Mouse (Mus musculus): ENCODE data around the gene Tmem52b.

DNA sequence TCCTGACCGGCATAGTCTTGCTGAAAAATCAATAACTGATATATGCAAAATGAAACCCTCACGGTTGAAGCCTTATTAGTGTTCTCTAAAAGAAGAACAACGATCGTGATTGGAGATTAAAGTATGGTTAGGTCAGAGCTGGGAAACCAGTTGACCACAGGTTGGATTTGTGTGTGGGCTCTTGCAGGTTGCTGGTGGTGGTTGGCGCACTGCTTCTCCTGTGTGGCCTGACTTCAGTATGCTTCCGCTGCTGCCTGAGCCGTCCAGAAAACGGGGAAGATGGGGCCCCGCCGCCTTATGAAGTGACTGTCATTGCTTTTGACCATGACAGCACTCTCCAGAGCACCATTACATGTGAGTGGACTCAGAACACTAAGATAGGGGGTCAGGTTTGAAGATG lies 4.0 kb downstream of the Tmem52b start:
- TF ChIP-seq EP300 (IDR thresholded peaks at IDR 0.05; ENCODE audit: insufficient read depth, low read depth, low read length) (no peak), CTCF (IDR thresholded peaks at IDR 0.05) (no peak)
